Mouse (Mus musculus) thymus, postnatal 4 days (tissue): ENCODE measurements around the gene Vwa8.
A peak's percentile ranks its signal among the peaks of the same experiment; 100 is the strongest.

Experiments used
- DNase-seq: peaks from one replicate; pipeline ENCODE4 v3.0.0; 2021

Vwa8 gene

GRCm38 (mm10) chr14:79097181-79097580 lies 248.3 kb downstream of the Vwa8 start:
- DNase-seq = no peak

- peak; percentile 78 for DNase-seq
Measured at GRCm38 (mm10) chr14:79106655-79107515, 258.0 kb downstream of the Vwa8 start.

- no peak for DNase-seq
Measured at GRCm38 (mm10) chr14:79109375-79109774, 260.5 kb downstream of the Vwa8 start.

- no peak for DNase-seq
Measured at GRCm38 (mm10) chr14:79110012-79110411, 261.2 kb downstream of the Vwa8 start.

GRCm38 (mm10) chr14:79112050-79112449 lies 263.2 kb downstream of the Vwa8 start:
- DNase-seq = no peak

GRCm38 (mm10) chr14:79114526-79115383 lies 265.9 kb downstream of the Vwa8 start:
- no peak for DNase-seq

GRCm38 (mm10) chr14:79118457-79118856 lies 269.6 kb downstream of the Vwa8 start:
- no peak for DNase-seq

GRCm38 (mm10) chr14:79119354-79119753 lies 270.5 kb downstream of the Vwa8 start:
- no peak for DNase-seq

GRCm38 (mm10) chr14:79120681-79121080 lies 271.8 kb downstream of the Vwa8 start:
- DNase-seq = no peak

- DNase-seq = no peak
Measured at GRCm38 (mm10) chr14:79123466-79123865, 274.6 kb downstream of the Vwa8 start.

- peak; percentile 80 for DNase-seq
Measured at GRCm38 (mm10) chr14:79124643-79125042, 275.8 kb downstream of the Vwa8 start.

- no peak for DNase-seq
Measured at GRCm38 (mm10) chr14:79126176-79126575, 277.3 kb downstream of the Vwa8 start.

GRCm38 (mm10) chr14:79134891-79135334 lies 286.1 kb downstream of the Vwa8 start:
- no peak for DNase-seq

GRCm38 (mm10) chr14:79135441-79135840 lies 286.6 kb downstream of the Vwa8 start:
- DNase-seq = no peak

GRCm38 (mm10) chr14:79136585-79136984 lies 287.7 kb downstream of the Vwa8 start:
- DNase-seq = no peak

- DNase-seq = no peak
Measured at GRCm38 (mm10) chr14:79137100-79137499, 288.2 kb downstream of the Vwa8 start.

GRCm38 (mm10) chr14:79139096-79139651 lies 290.3 kb downstream of the Vwa8 start:
- DNase-seq = no peak

- no peak for DNase-seq
Measured at GRCm38 (mm10) chr14:79139918-79140825, 291.3 kb downstream of the Vwa8 start.

- no peak for DNase-seq
Measured at GRCm38 (mm10) chr14:79140826-79141219, 292.0 kb downstream of the Vwa8 start.

- no peak for DNase-seq
Measured at GRCm38 (mm10) chr14:79142342-79142741, 293.5 kb downstream of the Vwa8 start.

GRCm38 (mm10) chr14:79143696-79144095 lies 294.8 kb downstream of the Vwa8 start:
- DNase-seq = no peak
